Mouse (Mus musculus) kidney, embryonic 14.5 days (tissue): ENCODE results near the gene Gnb1. TPM values are rescaled to one million over a fixed set of nuclear protein-coding genes. Genes with fewer than 3 reads are reported as not detected.

ENCODE experiments used
- ATAC-seq: fragments of 200-750 bp; cut with Nextera tagmentation; 2 replicates; pipeline ENCODE4 v1.8.0; 2017; ENCODE audit warnings: moderate number of reproducible peaks, mild to moderate bottlenecking, moderate TSS enrichment, moderate library complexity; ENCODE audit not compliant: low FRiP score, low TSS enrichment
- H3K27ac ChIP-seq: fragments of 300-500 bp; sonication (generic); 2 replicates; pipeline ENCODE4 v1.5.1; 2014; ENCODE audit warnings: low read depth, mild to moderate bottlenecking, low read length, moderate library complexity, mixed read lengths
- H3K27me3 ChIP-seq: fragments of 300-500 bp; sonication (generic); 2 replicates; pipeline ENCODE4 v1.6.1; 2014; ENCODE audit warnings: mild to moderate bottlenecking, low read length; ENCODE audit not compliant: control insufficient read depth, insufficient read depth
- H3K36me3 ChIP-seq: fragments of 300-500 bp; sonication (generic); 2 replicates; pipeline ENCODE4 v1.6.1; 2014; ENCODE audit warnings: low read length, mixed read lengths; ENCODE audit not compliant: control insufficient read depth, insufficient read depth
- H3K4me1 ChIP-seq: fragments of 300-500 bp; sonication (generic); 2 replicates; pipeline ENCODE4 v1.6.1; 2014; ENCODE audit warnings: low read length, mixed read lengths; ENCODE audit not compliant: control insufficient read depth, insufficient read depth
- H3K4me2 ChIP-seq: fragments of 300-500 bp; sonication (generic); replicated peaks from 2 replicates; pipeline ENCODE4 v1.6.1; 2014; ENCODE audit warnings: low read depth, mild to moderate bottlenecking, low read length
- H3K4me3 ChIP-seq: fragments of 300-500 bp; sonication (generic); 2 replicates; pipeline ENCODE4 v1.5.1; 2014; ENCODE audit warnings: mild to moderate bottlenecking, low read length
- H3K9ac ChIP-seq: fragments of 300-500 bp; sonication (generic); 2 replicates; pipeline ENCODE4 v1.6.1; 2014; ENCODE audit warnings: low read depth, mild to moderate bottlenecking, low read length, moderate library complexity
- H3K9me3 ChIP-seq: fragments of 300-500 bp; sonication (generic); 2 replicates; pipeline ENCODE4 v1.6.1; 2016; ENCODE audit warnings: low read length; ENCODE audit not compliant: control insufficient read depth
- WGBS: fragments of 180-500 bp; shearing (Covaris S2); extraction: QIAGEN DNeasy Blood & Tissue Kit; methylation state at CpG from one replicate; pipeline ENCODE4 v1.1.7; 2014; 5-methylcytosine and 5-hydroxymethylcytosine counted together
- polyA plus RNA-seq: library from polyadenylated mRNA; unstranded; fragments of >200 nt; fragmentation: Nextera tagmentation; extraction: Ambion mirVana; gene quantifications from 2 replicates; pipeline ENCODE4 v1.2.1, GENCODE M21; 2014

The Gnb1 gene
- polyA plus RNA-seq, 1 experiment from 2014 or later = 553 TPM

GRCm38 (mm10) chr4:155467237-155468010, 23.7 kb upstream of the Gnb1 start:
- ATAC-seq = no peak
- Histone ChIP-seq H3K9me3 (no peaks in the 10 kb centered on the region), H3K4me1 (no peaks in the 10 kb centered on the region), H3K9ac (no peak overlapping the region), H3K36me3 (no peaks in the 10 kb centered on the region), H3K4me2 (no peak overlapping the region), H3K27ac (no peak overlapping the region), H3K4me3 (no peak overlapping the region), H3K27me3 (no peaks in the 10 kb centered on the region)
- 80% methylated on average over 13 of the region's 13 CpGs for WGBS

GRCm38 (mm10) chr4:155468952-155469351, 22.2 kb upstream of the Gnb1 start, which contains the start of gene Tmem52:
Gene Tmem52, plus strand, starts transcription at chr4:155469114.
- H3K4me2 ChIP-seq = peak within 1 kb of the TSS; percentile 27
- H3K9me3 ChIP-seq = no peaks in the 10 kb centered on the region
- no peaks in the 10 kb centered on the region for H3K4me1 ChIP-seq
- peak; percentile 45 for ATAC-seq
- no peaks in the 10 kb centered on the region for H3K36me3 ChIP-seq
- H3K9ac ChIP-seq = no peak within 1 kb of the TSS
- H3K4me3 ChIP-seq = peak within 1 kb of the TSS; percentile 7
- no peaks in the 10 kb centered on the region for H3K27me3 ChIP-seq
- no peak within 1 kb of the TSS for H3K27ac ChIP-seq
- 13% methylated on average over 21 of the region's 21 CpGs for WGBS

- Histone ChIP-seq H3K9ac (no peak overlapping the region), H3K27me3 (no peaks in the 10 kb centered on the region), H3K9me3 (no peaks in the 10 kb centered on the region), H3K36me3 (no peaks in the 10 kb centered on the region), H3K4me1 (no peaks in the 10 kb centered on the region), H3K27ac (no peak overlapping the region), H3K4me2 (no peak overlapping the region), H3K4me3 (no peak overlapping the region)
- WGBS = 78% methylated on average over 18 of the region's 18 CpGs
- ATAC-seq = peak; percentile 36; the same call in 1 of the 2 replicates
These were observed 21.4 kb upstream of the Gnb1 start for GRCm38 (mm10) chr4:155469590-155470262.

- WGBS = 80% methylated on average over 16 of the region's 16 CpGs
- Histone ChIP-seq H3K9me3 (no peaks in the 10 kb centered on the region), H3K27ac (no peak overlapping the region), H3K9ac (no peak overlapping the region), H3K4me2 (no peak overlapping the region), H3K36me3 (no peaks in the 10 kb centered on the region), H3K27me3 (no peaks in the 10 kb centered on the region), H3K4me3 (no peak overlapping the region), H3K4me1 (no peaks in the 10 kb centered on the region)
- ATAC-seq = no peak
These were observed 20.8 kb upstream of the Gnb1 start for GRCm38 (mm10) chr4:155470263-155470953.

DNA sequence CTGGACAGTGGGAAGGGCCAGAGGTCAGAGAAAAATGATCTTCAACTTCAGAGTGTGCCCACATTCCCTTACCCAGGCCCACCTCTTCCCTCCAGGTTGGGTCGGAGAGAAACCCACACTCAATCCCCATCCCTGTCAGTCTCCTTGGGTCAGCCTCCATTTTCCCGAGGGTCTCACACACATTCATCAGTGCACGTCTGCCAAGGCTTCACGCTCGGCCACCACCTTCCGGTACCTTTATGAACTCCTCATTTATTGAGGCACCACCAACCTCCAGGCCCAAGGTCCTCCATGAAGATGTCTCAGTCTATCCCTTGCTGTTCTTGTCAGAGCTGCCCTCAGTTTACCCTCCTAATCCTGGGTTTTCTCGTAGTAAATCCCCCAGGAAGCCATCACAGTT, 20.2 kb upstream of the Gnb1 start:
- Histone ChIP-seq H3K4me2 (no peak overlapping the region), H3K4me3 (no peak overlapping the region), H3K9ac (no peak overlapping the region), H3K9me3 (no peaks in the 10 kb centered on the region), H3K36me3 (no peaks in the 10 kb centered on the region), H3K27ac (no peak overlapping the region), H3K27me3 (no peaks in the 10 kb centered on the region), H3K4me1 (no peaks in the 10 kb centered on the region)
- no peak for ATAC-seq
- 85% methylated on average over 7 of the region's 7 CpGs for WGBS

- Histone ChIP-seq H3K9me3 (no peaks in the 10 kb centered on the region), H3K27me3 (no peaks in the 10 kb centered on the region), H3K36me3 (no peaks in the 10 kb centered on the region), H3K4me2 (no peak overlapping the region), H3K4me1 (no peaks in the 10 kb centered on the region), H3K4me3 (no peak overlapping the region), H3K9ac (no peak overlapping the region), H3K27ac (no peak overlapping the region)
- ATAC-seq = no peak
- 92% methylated on average over 7 of the region's 7 CpGs for WGBS
These were observed 19.8 kb upstream of the Gnb1 start for GRCm38 (mm10) chr4:155471406-155471805.

GRCm38 (mm10) chr4:155472716-155473290, 18.4 kb upstream of the Gnb1 start:
- WGBS = 73% methylated on average over 3 of the region's 3 CpGs
- Histone ChIP-seq H3K9ac (no peak overlapping the region), H3K9me3 (no peaks in the 10 kb centered on the region), H3K4me3 (no peak overlapping the region), H3K27me3 (no peaks in the 10 kb centered on the region), H3K27ac (no peak overlapping the region), H3K4me1 (no peaks in the 10 kb centered on the region), H3K36me3 (no peaks in the 10 kb centered on the region), H3K4me2 (no peak overlapping the region)
- no peak for ATAC-seq

DNA sequence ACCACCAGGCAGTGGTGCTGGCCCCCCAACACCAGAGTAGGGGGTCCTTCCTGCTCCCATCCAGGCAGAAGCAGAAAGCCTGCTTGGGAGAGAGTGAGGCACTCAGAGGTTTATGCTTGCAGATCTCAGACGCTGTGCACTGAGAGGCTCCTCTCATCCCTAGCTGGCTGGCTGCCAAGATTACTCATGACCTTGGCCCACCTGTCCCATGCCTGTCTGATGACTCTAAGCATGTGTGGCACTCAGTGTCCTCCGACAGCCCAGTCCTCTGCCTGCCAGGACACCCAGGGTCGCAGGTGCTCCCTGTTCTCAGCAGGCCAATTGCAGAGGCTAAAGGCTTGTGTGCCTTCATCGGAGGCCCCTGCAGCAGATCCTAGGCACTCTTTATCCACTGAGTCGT, 17.8 kb upstream of the Gnb1 start:
- no peaks in the 10 kb centered on the region for H3K9me3 ChIP-seq
- no peaks in the 10 kb centered on the region for H3K27me3 ChIP-seq
- no peak overlapping the region for H3K4me3 ChIP-seq
- H3K4me1 ChIP-seq = no peaks in the 10 kb centered on the region
- H3K9ac ChIP-seq = no peak overlapping the region
- 65% methylated on average over 5 of the region's 5 CpGs for WGBS
- H3K36me3 ChIP-seq = no peaks in the 10 kb centered on the region
- no peak overlapping the region for H3K4me2 ChIP-seq
- ATAC-seq = no peak
- no peak overlapping the region for H3K27ac ChIP-seq
